Mouse (Mus musculus): ENCODE results near the gene Gdpd5. TPM values are rescaled to one million over a fixed set of nuclear protein-coding genes. Genes with fewer than 3 reads are reported as not detected.
A peak's percentile ranks its signal among the peaks of the same experiment; 100 is the strongest.

The Gdpd5 gene
- total and polyA plus RNA-seq, 2 experiments from 2014 or later: 26.7 to 40.5 TPM

- no peak for TF ChIP-seq CTCF (IDR thresholded peaks at IDR 0.05; ENCODE audit: low read depth)
- ATAC-seq (no peak), DNase-seq (ENCODE audit: low spot score) (no peak)
- H3K27me3 ChIP-seq (ENCODE audit: insufficient read depth, low read length): no peaks in the 10 kb centered on the region
- no peaks in the 10 kb centered on the region for H3K9me3 ChIP-seq (ENCODE audit: low read length)
- H3K36me3 ChIP-seq (ENCODE audit: insufficient read depth, low read length): no peaks in the 10 kb centered on the region; the same call in 1 of the 2 replicates
- H3K9ac ChIP-seq (replicated peaks; ENCODE audit: low read length): peak overlapping the region; percentile 64
- 8% methylated on average over 30 of the region's 30 CpGs for WGBS
- peak overlapping the region; percentile 94 for H3K4me2 ChIP-seq (ENCODE audit: low read depth, low read length)
- H3K4me3 ChIP-seq (ENCODE audit: low read length): peak overlapping the region; percentile 75
- peaks cover 29% of the 10 kb centered on the region for H3K4me1 ChIP-seq (ENCODE audit: insufficient read depth, low read length)
- peak overlapping the region; percentile 27; the same call in 1 of the 2 replicates for H3K27ac ChIP-seq
Measured at GRCm38 (mm10) chr7:99382088-99383000, 1.1 kb downstream of the Gdpd5 start.

DNA sequence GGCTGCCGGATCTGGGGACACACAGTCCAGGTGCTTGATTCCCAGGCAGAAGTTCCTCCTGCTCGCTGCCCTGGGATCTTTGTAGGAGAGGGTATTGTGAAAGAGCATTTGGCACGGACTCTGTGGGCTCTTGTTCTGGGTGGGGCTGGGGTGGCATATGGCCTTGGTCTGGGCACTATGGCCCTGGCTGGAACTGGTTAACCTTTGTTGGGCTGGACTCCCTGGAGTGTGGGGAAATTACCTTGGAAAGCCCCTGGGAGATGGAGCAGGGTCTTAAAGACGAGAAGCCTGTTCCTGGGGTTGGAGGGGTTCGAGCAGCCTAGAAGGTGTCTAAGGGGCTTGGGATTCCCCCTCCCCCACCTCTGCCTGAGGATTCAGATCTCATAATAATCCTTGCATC lies 2.0 kb downstream of the Gdpd5 start:
- 34% methylated on average over 5 of the region's 5 CpGs for WGBS
- H3K9me3 ChIP-seq (ENCODE audit: low read length): no peaks in the 10 kb centered on the region
- H3K4me2 ChIP-seq (ENCODE audit: low read depth, low read length): peak overlapping the region; percentile 94
- no peak overlapping the region for H3K27ac ChIP-seq
- H3K27me3 ChIP-seq (ENCODE audit: insufficient read depth, low read length): no peaks in the 10 kb centered on the region
- no peak for TF ChIP-seq CTCF (IDR thresholded peaks at IDR 0.05; ENCODE audit: low read depth)
- peaks cover 29% of the 10 kb centered on the region for H3K4me1 ChIP-seq (ENCODE audit: insufficient read depth, low read length)
- ATAC-seq (no peak), DNase-seq (ENCODE audit: low spot score) (peak; percentile 22)
- H3K9ac ChIP-seq (replicated peaks; ENCODE audit: low read length): peak overlapping the region; percentile 64; the same call in 1 of the 2 replicates
- H3K36me3 ChIP-seq (ENCODE audit: insufficient read depth, low read length): no peaks in the 10 kb centered on the region; the same call in 1 of the 2 replicates
- peak overlapping the region; percentile 75 for H3K4me3 ChIP-seq (ENCODE audit: low read length)

GRCm38 (mm10) chr7:99384101-99384611 lies 2.9 kb downstream of the Gdpd5 start:
- H3K9ac ChIP-seq (replicated peaks; ENCODE audit: low read length): peak overlapping the region; percentile 29; the same call in 1 of the 2 replicates
- DNase-seq (ENCODE audit: low spot score): no peak
- no peak for ATAC-seq
- peak overlapping the region; percentile 16; the same call in 1 of the 2 replicates for H3K27ac ChIP-seq
- 11% methylated on average over 4 of the region's 4 CpGs for WGBS
- TF ChIP-seq CTCF (IDR thresholded peaks at IDR 0.05; ENCODE audit: low read depth): peak; percentile 36; the same call in 1 of the 2 replicates
- no peaks in the 10 kb centered on the region for H3K27me3 ChIP-seq (ENCODE audit: insufficient read depth, low read length)
- H3K36me3 ChIP-seq (ENCODE audit: insufficient read depth, low read length): peaks cover 4% of the 10 kb centered on the region; the same call in 1 of the 2 replicates
- peak overlapping the region; percentile 94 for H3K4me2 ChIP-seq (ENCODE audit: low read depth, low read length)
- no peaks in the 10 kb centered on the region for H3K9me3 ChIP-seq (ENCODE audit: low read length)
- H3K4me1 ChIP-seq (ENCODE audit: insufficient read depth, low read length): peaks cover 29% of the 10 kb centered on the region
- H3K4me3 ChIP-seq (ENCODE audit: low read length): peak overlapping the region; percentile 75

DNA sequence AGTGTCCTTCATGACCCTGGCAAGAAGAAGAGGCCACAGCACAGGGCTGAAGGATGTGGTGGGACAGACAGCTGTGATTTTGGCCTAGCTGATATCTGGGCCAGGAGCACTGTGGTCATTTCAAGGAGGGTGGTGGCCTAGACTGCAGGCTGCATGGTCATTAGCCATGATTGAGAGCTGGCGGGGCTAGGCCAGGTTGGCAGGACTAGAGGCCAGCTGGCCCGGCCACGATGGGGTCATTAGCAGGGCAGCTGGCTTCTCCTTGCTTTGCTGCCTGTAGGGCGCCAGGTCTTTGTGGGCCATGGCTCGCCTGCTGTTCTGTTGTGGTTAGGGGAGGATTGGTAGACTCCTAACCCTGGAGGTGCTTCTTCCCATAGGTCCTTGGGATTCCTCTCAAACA lies 4.8 kb downstream of the Gdpd5 start:
- Histone ChIP-seq H3K4me2 (ENCODE audit: low read depth, low read length) (no peak overlapping the region), H3K27ac (no peak overlapping the region), H3K4me3 (ENCODE audit: low read length) (no peak overlapping the region), H3K9me3 (ENCODE audit: low read length) (no peaks in the 10 kb centered on the region), H3K27me3 (ENCODE audit: insufficient read depth, low read length) (no peaks in the 10 kb centered on the region), H3K36me3 (ENCODE audit: insufficient read depth, low read length) (peaks cover 4% of the 10 kb centered on the region; the same call in 1 of the 2 replicates), H3K4me1 (ENCODE audit: insufficient read depth, low read length) (peaks cover 29% of the 10 kb centered on the region), H3K9ac (replicated peaks; ENCODE audit: low read length) (no peak overlapping the region)
- 42% methylated on average over 5 of the region's 5 CpGs for WGBS
- DNase-seq (ENCODE audit: low spot score): peak; percentile 44
- no peak for ATAC-seq
- TF ChIP-seq CTCF (IDR thresholded peaks at IDR 0.05; ENCODE audit: low read depth): no peak

- no peak for DNase-seq (ENCODE audit: low spot score)
- Histone ChIP-seq H3K27me3 (ENCODE audit: insufficient read depth, low read length) (no peaks in the 10 kb centered on the region), H3K4me2 (ENCODE audit: low read depth, low read length) (no peak overlapping the region), H3K36me3 (ENCODE audit: insufficient read depth, low read length) (peaks cover 4% of the 10 kb centered on the region; the same call in 1 of the 2 replicates), H3K4me3 (ENCODE audit: low read length) (no peak overlapping the region), H3K9me3 (ENCODE audit: low read length) (no peaks in the 10 kb centered on the region), H3K9ac (replicated peaks; ENCODE audit: low read length) (no peak overlapping the region), H3K4me1 (ENCODE audit: insufficient read depth, low read length) (peaks cover 29% of the 10 kb centered on the region), H3K27ac (no peak overlapping the region)
- WGBS: 87% methylated on average over 4 of the region's 4 CpGs
- no peak for ATAC-seq
- no peak for TF ChIP-seq CTCF (IDR thresholded peaks at IDR 0.05; ENCODE audit: low read depth)
Measured at GRCm38 (mm10) chr7:99386811-99387210, 5.6 kb downstream of the Gdpd5 start.

DNA sequence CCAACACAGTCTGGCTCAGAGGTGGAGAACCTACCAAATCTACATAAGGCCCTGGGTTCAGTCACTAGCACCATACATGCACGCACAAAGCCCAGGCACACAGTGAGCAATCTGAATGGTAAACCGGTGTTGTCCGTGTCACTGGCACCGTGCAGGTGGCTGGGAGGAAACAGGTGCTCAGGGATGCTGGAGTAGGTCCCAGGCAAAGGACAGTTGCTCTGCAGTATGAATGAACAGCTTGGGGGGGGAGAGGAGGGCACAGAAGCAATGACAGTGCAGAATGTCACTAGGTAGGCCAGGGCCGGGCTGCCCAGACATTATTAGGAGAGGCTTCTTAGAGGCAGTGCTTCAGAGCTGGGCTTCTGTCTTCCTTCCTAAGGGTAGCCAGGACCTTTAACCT lies 6.1 kb downstream of the Gdpd5 start:
- no peak for ATAC-seq
- no peak for TF ChIP-seq CTCF (IDR thresholded peaks at IDR 0.05; ENCODE audit: low read depth)
- Histone ChIP-seq H3K36me3 (ENCODE audit: insufficient read depth, low read length) (peaks cover 4% of the 10 kb centered on the region; the same call in 1 of the 2 replicates), H3K4me2 (ENCODE audit: low read depth, low read length) (no peak overlapping the region), H3K9ac (replicated peaks; ENCODE audit: low read length) (no peak overlapping the region), H3K27ac (no peak overlapping the region), H3K9me3 (ENCODE audit: low read length) (no peaks in the 10 kb centered on the region), H3K4me3 (ENCODE audit: low read length) (no peak overlapping the region), H3K4me1 (ENCODE audit: insufficient read depth, low read length) (peaks cover 29% of the 10 kb centered on the region), H3K27me3 (ENCODE audit: insufficient read depth, low read length) (no peaks in the 10 kb centered on the region)
- WGBS: 84% methylated on average over 5 of the region's 5 CpGs
- DNase-seq (ENCODE audit: low spot score): no peak

Data from hindbrain, postnatal 0 days (tissue).